Mouse (Mus musculus) cerebral cortex, adult 2 months (tissue): Measurements from ENCODE around the gene Adal.

Source experiments
- WGBS: fragments of 180-500 bp; shearing (Covaris S2); methylation state at CpG from one replicate; pipeline ENCODE4 v1.1.7; 2018; 5-methylcytosine and 5-hydroxymethylcytosine counted together

Gene Adal

GRCm38 (mm10) chr2:121178828-121179479, 38.7 kb downstream of the Adal start:
- WGBS: 93% methylated on average over 3 of the region's 3 CpGs

GRCm38 (mm10) chr2:121183431-121183830, 43.2 kb downstream of the Adal start:
- 75% methylated on average over 5 of the region's 5 CpGs for WGBS

- WGBS: 93% methylated on average over 7 of the region's 7 CpGs
Measured at GRCm38 (mm10) chr2:121184142-121184541, 43.9 kb downstream of the Adal start.

- WGBS: 53% methylated on average over 1 of the region's 1 CpGs
Measured at GRCm38 (mm10) chr2:121188530-121188929, 48.3 kb downstream of the Adal start.

- 53% methylated on average over 9 of the region's 9 CpGs for WGBS
Measured at GRCm38 (mm10) chr2:121195466-121195865, 55.2 kb downstream of the Adal start.

- 77% methylated on average over 17 of the region's 17 CpGs for WGBS
Measured at GRCm38 (mm10) chr2:121204276-121204675, 64.0 kb downstream of the Adal start.
